Mouse (Mus musculus) stomach, embryonic 16.5 days (tissue): ENCODE measurements at regions not wholly inside any gene's neighbourhood (a gene's known extent, or its start where the extent isn't known, plus 50 kb on each side); places are given as distances from the start of the nearest gene placed in this dataset.
A peak's percentile ranks its signal among the peaks of the same experiment; 100 is the strongest.

Source experiments
- ATAC-seq: fragments of 200-750 bp; cut with Nextera tagmentation; 2 replicates; pipeline ENCODE4 v1.8.0; 2017; ENCODE audit warnings: moderate number of reproducible peaks, moderate TSS enrichment; ENCODE audit not compliant: insufficient read depth, low FRiP score
- H3K27ac ChIP-seq: fragments of 300-500 bp; sonication (generic); 2 replicates; pipeline ENCODE4 v1.5.1; 2014; ENCODE audit warnings: low read length
- H3K27me3 ChIP-seq: fragments of 300-500 bp; sonication (generic); 2 replicates; pipeline ENCODE4 v1.6.1; 2014; ENCODE audit warnings: low read length, control low read depth, mixed read lengths; ENCODE audit not compliant: control insufficient read depth, insufficient read depth
- H3K36me3 ChIP-seq: fragments of 300-500 bp; sonication (generic); 2 replicates; pipeline ENCODE4 v1.6.1; 2014; ENCODE audit warnings: low read length; ENCODE audit not compliant: control insufficient read depth, insufficient read depth
- H3K4me1 ChIP-seq: fragments of 300-500 bp; sonication (generic); 2 replicates; pipeline ENCODE4 v1.6.1; 2014; ENCODE audit warnings: low read length, control low read depth, mixed read lengths; ENCODE audit not compliant: control insufficient read depth, insufficient read depth
- H3K4me2 ChIP-seq: fragments of 300-500 bp; sonication (generic); 2 replicates; pipeline ENCODE4 v1.6.1; 2014; ENCODE audit warnings: low read depth, low read length, mixed read lengths
- H3K4me3 ChIP-seq: fragments of 300-500 bp; sonication (generic); replicated peaks from 2 replicates; pipeline ENCODE4 v1.5.1; 2014; ENCODE audit warnings: mild to moderate bottlenecking, low read length
- H3K9ac ChIP-seq: fragments of 300-500 bp; sonication (generic); 2 replicates; pipeline ENCODE4 v1.6.1; 2014; ENCODE audit warnings: low read length
- H3K9me3 ChIP-seq: fragments of 300-500 bp; sonication (generic); replicated peaks from 2 replicates; pipeline ENCODE4 v1.6.1; 2016; ENCODE audit warnings: low read length, control low read depth; ENCODE audit not compliant: control insufficient read depth
- WGBS: fragments of 180-500 bp; shearing (Covaris S2); extraction: QIAGEN DNeasy Blood & Tissue Kit; methylation state at CpG from one replicate; pipeline ENCODE4 v1.1.7; 2014; 5-methylcytosine and 5-hydroxymethylcytosine counted together

DNA sequence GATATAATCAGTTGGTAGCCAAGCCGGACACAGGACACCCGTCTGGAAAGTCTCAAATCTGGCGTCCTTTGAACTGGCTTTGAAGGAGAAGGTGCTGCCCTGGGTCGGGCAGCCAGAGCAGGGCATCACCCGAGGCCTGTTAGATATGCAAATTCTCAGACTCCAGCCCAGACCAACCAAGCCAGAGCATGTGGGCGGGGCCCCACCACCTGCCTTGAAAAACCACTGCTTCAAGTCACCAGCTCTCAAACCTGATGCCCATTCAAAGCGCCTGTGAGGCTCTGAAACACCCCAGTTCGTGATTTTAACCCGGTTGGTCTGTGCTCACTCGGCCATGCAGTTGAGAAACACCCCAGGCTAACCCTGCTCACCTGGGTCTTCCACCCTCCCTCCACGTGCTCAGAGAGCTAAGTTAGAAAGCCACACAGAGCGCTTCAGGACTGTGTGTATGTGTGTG is 101.6 kb downstream of the Utp6 start:
- Histone ChIP-seq H3K27me3 (no peaks in the 10 kb centered on the region), H3K9me3 (0 out of 2 replicates have a peak, but pooled peaks cover 3% of the 10 kb centered on the region), H3K27ac (no peak overlapping the region), H3K9ac (no peak overlapping the region), H3K4me2 (no peak overlapping the region), H3K4me3 (no peak overlapping the region), H3K4me1 (peaks cover 9% of the 10 kb centered on the region; the same call in 1 of the 2 replicates), H3K36me3 (no peaks in the 10 kb centered on the region)
- WGBS, result 38% methylated on average over 12 of the region's 12 CpGs
- ATAC-seq, result no peak

DNA sequence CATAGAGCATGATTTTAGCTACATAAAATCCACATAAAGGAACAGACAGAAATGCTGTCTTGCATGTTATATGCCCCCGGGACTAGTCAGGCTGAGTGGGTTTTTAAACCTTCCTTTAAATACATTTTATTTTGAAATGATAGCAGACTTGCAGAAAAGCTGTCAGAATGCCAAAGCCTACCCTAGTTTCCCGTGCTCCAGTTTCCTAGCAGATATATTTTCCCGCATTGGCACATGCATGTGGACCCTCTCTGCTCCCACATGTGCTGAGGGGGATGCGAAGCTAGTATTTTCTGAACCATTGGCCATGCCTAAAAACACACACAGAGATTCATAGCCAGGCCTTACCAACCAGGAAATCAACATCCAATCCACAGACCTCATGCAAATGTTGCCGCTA is 105.8 kb downstream of the Utp6 start:
- Histone ChIP-seq H3K4me1 (no peaks in the 10 kb centered on the region), H3K27ac (no peak overlapping the region), H3K36me3 (no peaks in the 10 kb centered on the region), H3K4me3 (no peak overlapping the region), H3K9me3 (0 out of 2 replicates have a peak, but pooled peaks cover 3% of the 10 kb centered on the region), H3K27me3 (no peaks in the 10 kb centered on the region), H3K9ac (no peak overlapping the region), H3K4me2 (no peak overlapping the region)
- 70% methylated on average over 5 of the region's 5 CpGs for WGBS
- ATAC-seq, result no peak

- H3K9me3 ChIP-seq, result no peaks in the 10 kb centered on the region
- H3K36me3 ChIP-seq, result no peaks in the 10 kb centered on the region
- H3K27ac ChIP-seq, result no peak overlapping the region
- 60% methylated on average over 3 of the region's 3 CpGs for WGBS
- H3K4me2 ChIP-seq, result no peak overlapping the region
- H3K4me1 ChIP-seq, result no peaks in the 10 kb centered on the region
- no peaks in the 10 kb centered on the region for H3K27me3 ChIP-seq
- no peak for ATAC-seq
- no peak overlapping the region for H3K4me3 ChIP-seq
- H3K9ac ChIP-seq, result no peak overlapping the region
Observed at GRCm38 (mm10) chr11:79849545-79849944, 112.6 kb downstream of the Utp6 start.

GRCm38 (mm10) chr11:79844436-79844835 is 117.8 kb downstream of the Utp6 start:
- Histone ChIP-seq H3K36me3 (no peaks in the 10 kb centered on the region), H3K4me2 (no peak overlapping the region), H3K27ac (no peak overlapping the region), H3K4me1 (peaks cover 7% of the 10 kb centered on the region; the same call in 1 of the 2 replicates), H3K27me3 (no peaks in the 10 kb centered on the region), H3K9ac (no peak overlapping the region), H3K4me3 (no peak overlapping the region), H3K9me3 (no peaks in the 10 kb centered on the region)
- no peak for ATAC-seq
- WGBS, result 72% methylated on average over 4 of the region's 4 CpGs

DNA sequence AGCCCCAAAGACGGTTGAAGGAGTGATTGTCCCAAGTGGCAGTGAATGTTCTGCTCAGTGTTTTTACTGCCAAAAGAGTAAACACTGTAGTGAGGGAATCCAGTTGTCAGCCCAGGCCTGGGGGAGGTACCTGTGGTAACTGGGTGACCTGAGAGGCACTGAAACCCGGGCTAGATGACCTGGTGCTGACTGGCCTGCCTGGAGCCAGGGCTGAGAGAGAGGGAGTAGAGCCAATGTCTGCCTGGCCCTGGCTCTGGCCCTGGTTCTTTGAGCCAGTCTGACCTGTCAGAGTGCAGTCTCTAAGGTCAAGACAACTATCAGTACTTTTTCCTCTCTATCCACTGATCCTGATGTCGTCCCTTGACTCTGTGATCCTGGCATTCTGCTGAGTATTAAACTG is 119.2 kb downstream of the Utp6 start:
- Histone ChIP-seq H3K4me3 (no peak overlapping the region), H3K27ac (no peak overlapping the region), H3K9ac (no peak overlapping the region), H3K36me3 (no peaks in the 10 kb centered on the region), H3K4me2 (no peak overlapping the region), H3K27me3 (no peaks in the 10 kb centered on the region), H3K4me1 (peaks cover 16% of the 10 kb centered on the region; the same call in 1 of the 2 replicates), H3K9me3 (no peaks in the 10 kb centered on the region)
- WGBS, result 40% methylated on average over 3 of the region's 3 CpGs
- ATAC-seq, result no peak

GRCm38 (mm10) chr11:79839973-79840372 is 122.2 kb downstream of the Utp6 start:
- Histone ChIP-seq H3K9me3 (no peaks in the 10 kb centered on the region), H3K4me1 (peaks cover 24% of the 10 kb centered on the region), H3K27ac (peak overlapping the region; percentile 79), H3K4me2 (no peak overlapping the region), H3K4me3 (no peak overlapping the region), H3K27me3 (no peaks in the 10 kb centered on the region), H3K36me3 (no peaks in the 10 kb centered on the region), H3K9ac (no peak overlapping the region)
- 61% methylated on average over 6 of the region's 6 CpGs for WGBS
- ATAC-seq, result peak; percentile 65; the same call in 1 of the 2 replicates

DNA sequence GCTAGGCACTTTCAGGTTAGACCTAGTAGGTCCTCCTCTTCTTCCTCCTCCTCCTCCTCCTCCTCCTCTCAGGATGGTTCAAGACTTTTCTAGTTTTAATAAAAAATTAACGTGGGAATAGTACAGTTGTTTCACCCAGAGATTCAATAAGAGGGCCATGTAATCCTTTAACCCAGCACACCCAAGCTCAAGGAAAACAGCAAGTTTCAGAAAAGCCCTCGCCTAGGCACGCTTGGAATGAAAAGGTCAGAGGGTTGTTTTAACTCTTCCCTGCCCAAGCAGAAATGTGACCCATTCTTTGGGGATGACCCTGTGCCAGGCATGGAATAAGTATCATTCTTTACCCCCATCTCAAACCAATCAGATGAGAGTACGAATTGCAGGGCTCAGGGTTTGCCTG is 124.1 kb downstream of the Utp6 start:
- Histone ChIP-seq H3K9me3 (no peaks in the 10 kb centered on the region), H3K27ac (no peak overlapping the region), H3K4me3 (no peak overlapping the region), H3K36me3 (no peaks in the 10 kb centered on the region), H3K27me3 (no peaks in the 10 kb centered on the region), H3K9ac (no peak overlapping the region), H3K4me1 (peaks cover 24% of the 10 kb centered on the region), H3K4me2 (no peak overlapping the region)
- 51% methylated on average over 4 of the region's 4 CpGs for WGBS
- no peak for ATAC-seq

DNA sequence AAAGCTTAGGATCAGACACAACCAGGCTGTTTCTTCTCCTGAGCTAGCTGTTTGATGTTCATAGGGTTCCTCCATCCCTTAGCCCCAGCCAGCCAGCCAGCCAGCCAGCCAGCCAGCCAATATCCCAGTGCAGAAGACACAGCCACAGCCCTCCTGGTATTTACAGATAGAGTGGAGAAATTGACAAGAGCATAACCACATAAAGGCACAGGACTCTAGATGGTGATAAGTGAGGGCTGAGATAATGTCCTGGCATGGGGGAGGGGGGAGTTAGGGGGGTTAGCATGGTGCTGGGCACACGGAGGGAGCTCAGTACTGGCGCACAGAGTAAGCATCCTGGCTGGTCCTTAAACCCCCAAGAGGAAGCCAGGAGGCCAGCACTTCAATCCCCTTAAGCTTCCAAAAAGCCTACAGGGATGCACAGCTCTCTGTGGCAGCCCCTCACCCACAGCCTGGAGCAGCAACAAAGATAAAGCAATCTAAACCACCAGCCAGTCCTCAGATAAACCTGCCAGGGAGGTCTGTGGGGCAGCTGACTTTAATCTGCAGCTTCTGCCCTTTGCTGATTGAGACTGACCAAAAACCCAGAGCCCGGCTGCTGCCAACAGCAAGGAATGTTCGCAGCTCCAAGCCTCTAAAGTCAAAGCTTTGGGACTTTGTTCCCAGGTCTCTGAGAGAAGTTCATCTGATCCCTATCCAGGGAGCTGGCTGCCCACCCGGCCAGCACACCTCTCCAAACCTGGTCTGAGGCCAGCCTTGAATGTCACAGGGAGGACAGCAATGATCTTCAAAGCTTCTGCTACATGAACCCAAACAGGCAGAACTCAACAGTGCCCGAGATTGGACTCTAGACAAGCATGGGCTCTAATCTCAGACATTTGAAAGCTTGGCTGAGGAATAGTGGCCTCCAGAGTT is 124.9 kb downstream of the Utp6 start:
- Histone ChIP-seq H3K9ac (no peak overlapping the region), H3K4me1 (peaks cover 24% of the 10 kb centered on the region), H3K9me3 (no peaks in the 10 kb centered on the region), H3K4me2 (no peak overlapping the region), H3K4me3 (no peak overlapping the region), H3K27ac (no peak overlapping the region), H3K27me3 (no peaks in the 10 kb centered on the region), H3K36me3 (no peaks in the 10 kb centered on the region)
- no peak for ATAC-seq
- WGBS, result 32% methylated on average over 6 of the region's 6 CpGs

DNA sequence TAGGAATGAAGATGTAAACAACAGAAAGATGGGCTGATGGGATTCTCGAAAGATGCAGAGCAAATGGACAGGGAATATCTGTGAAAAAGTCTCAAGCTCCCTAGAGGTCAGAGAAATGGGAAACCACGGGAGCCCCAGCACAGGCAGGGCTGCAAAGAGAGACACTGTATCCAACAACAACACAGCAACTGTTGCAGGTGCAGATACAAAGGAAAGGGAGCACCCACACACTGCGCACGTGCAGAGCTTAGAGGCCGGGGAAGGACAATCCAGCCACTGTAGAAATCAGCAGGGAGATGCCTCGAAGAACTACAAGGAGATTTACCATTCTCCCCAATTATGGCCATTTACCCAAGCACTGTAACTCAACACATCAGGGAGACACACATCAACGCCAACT is 126.3 kb downstream of the Utp6 start:
- H3K4me2 ChIP-seq, result no peak overlapping the region
- H3K9me3 ChIP-seq, result no peaks in the 10 kb centered on the region
- H3K4me1 ChIP-seq, result peaks cover 24% of the 10 kb centered on the region
- H3K36me3 ChIP-seq, result no peaks in the 10 kb centered on the region
- no peaks in the 10 kb centered on the region for H3K27me3 ChIP-seq
- WGBS, result 85% methylated on average over 7 of the region's 7 CpGs
- H3K4me3 ChIP-seq, result no peak overlapping the region
- ATAC-seq, result no peak
- H3K27ac ChIP-seq, result no peak overlapping the region
- no peak overlapping the region for H3K9ac ChIP-seq
